Mouse (Mus musculus): ENCODE data around the gene Tmem236. TPM values are rescaled to one million over a fixed set of nuclear protein-coding genes. Genes with fewer than 3 reads are reported as not detected.

Tmem236 gene
- polyA plus RNA-seq, 1 experiment from 2014 or later: 2.9 TPM

DNA sequence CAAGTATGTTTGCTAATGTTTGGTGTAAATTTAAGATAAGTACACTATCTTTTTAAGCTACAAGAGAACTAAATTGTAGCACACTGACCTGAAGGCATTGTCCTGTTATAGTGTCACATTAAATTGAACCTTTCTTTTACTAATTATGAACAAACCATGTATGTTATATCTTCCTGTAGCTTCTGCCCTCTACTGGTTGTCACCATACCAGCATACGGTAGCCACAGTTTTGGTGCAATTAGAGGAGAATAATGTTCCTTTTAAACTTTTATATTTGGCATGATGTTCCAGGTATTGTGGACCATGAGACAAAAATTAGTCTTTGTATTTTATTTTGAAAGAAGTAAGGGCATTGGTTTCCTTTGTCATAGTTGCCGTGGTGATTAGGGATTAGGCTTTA lies 27.4 kb upstream of the Tmem236 start:
- 92% methylated on average over 2 of the region's 2 CpGs for WGBS
- H3K4me2 ChIP-seq (ENCODE audit: low read depth, low read length): no peak overlapping the region
- H3K9me3 ChIP-seq (replicated peaks; ENCODE audit: control insufficient read depth, low read length): no peaks in the 10 kb centered on the region
- no peak for ATAC-seq (ENCODE audit: insufficient read depth, low FRiP score)
- peaks cover 11% of the 10 kb centered on the region; the same call in 1 of the 2 replicates for H3K36me3 ChIP-seq (ENCODE audit: control insufficient read depth, insufficient read depth, low read length)
- no peak overlapping the region for H3K9ac ChIP-seq (ENCODE audit: low read length)
- H3K27ac ChIP-seq (ENCODE audit: low read length): no peak overlapping the region
- H3K4me3 ChIP-seq (replicated peaks; ENCODE audit: low read length): no peak overlapping the region
- no peaks in the 10 kb centered on the region; the same call in 1 of the 2 replicates for H3K4me1 ChIP-seq (ENCODE audit: control insufficient read depth, insufficient read depth, low read length)
- no peaks in the 10 kb centered on the region for H3K27me3 ChIP-seq (ENCODE audit: control insufficient read depth, insufficient read depth, low read length)

- Histone ChIP-seq H3K4me3 (replicated peaks; ENCODE audit: low read length) (no peak overlapping the region), H3K4me1 (ENCODE audit: control insufficient read depth, insufficient read depth, low read length) (no peaks in the 10 kb centered on the region; the same call in 1 of the 2 replicates), H3K9me3 (replicated peaks; ENCODE audit: control insufficient read depth, low read length) (no peaks in the 10 kb centered on the region), H3K36me3 (ENCODE audit: control insufficient read depth, insufficient read depth, low read length) (no peaks in the 10 kb centered on the region), H3K9ac (ENCODE audit: low read length) (no peak overlapping the region), H3K27ac (ENCODE audit: low read length) (no peak overlapping the region), H3K4me2 (ENCODE audit: low read depth, low read length) (no peak overlapping the region), H3K27me3 (ENCODE audit: control insufficient read depth, insufficient read depth, low read length) (no peaks in the 10 kb centered on the region)
- ATAC-seq (ENCODE audit: insufficient read depth, low FRiP score): no peak
- 88% methylated on average over 2 of the region's 2 CpGs for WGBS
Measured at GRCm38 (mm10) chr2:14150829-14151228, 23.5 kb upstream of the Tmem236 start.

DNA sequence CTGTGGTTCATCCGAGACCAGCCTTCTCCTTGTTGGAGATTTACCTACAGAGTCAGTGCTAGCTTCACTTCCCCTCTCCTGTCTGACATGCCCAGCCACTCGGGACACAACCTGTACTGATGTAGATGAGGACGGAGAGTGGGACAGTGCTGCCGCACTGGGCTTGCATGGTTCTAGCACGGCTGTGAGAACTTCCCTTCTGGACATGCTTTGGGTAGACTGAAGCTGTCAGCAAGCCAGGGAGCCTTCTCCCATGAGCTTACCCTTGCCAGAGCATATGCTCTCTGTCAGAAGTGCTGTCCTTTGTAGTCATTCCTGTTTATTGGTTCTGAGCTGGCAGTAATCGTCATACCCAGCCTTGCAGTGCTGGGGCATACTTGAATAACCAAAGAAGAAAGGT lies 22.5 kb upstream of the Tmem236 start:
- WGBS: 88% methylated on average over 6 of the region's 6 CpGs
- H3K36me3 ChIP-seq (ENCODE audit: control insufficient read depth, insufficient read depth, low read length): no peaks in the 10 kb centered on the region
- no peaks in the 10 kb centered on the region for H3K9me3 ChIP-seq (replicated peaks; ENCODE audit: control insufficient read depth, low read length)
- no peaks in the 10 kb centered on the region; the same call in 1 of the 2 replicates for H3K4me1 ChIP-seq (ENCODE audit: control insufficient read depth, insufficient read depth, low read length)
- H3K4me2 ChIP-seq (ENCODE audit: low read depth, low read length): no peak overlapping the region
- ATAC-seq (ENCODE audit: insufficient read depth, low FRiP score): no peak
- H3K4me3 ChIP-seq (replicated peaks; ENCODE audit: low read length): no peak overlapping the region
- H3K9ac ChIP-seq (ENCODE audit: low read length): no peak overlapping the region
- no peaks in the 10 kb centered on the region for H3K27me3 ChIP-seq (ENCODE audit: control insufficient read depth, insufficient read depth, low read length)
- H3K27ac ChIP-seq (ENCODE audit: low read length): no peak overlapping the region

DNA sequence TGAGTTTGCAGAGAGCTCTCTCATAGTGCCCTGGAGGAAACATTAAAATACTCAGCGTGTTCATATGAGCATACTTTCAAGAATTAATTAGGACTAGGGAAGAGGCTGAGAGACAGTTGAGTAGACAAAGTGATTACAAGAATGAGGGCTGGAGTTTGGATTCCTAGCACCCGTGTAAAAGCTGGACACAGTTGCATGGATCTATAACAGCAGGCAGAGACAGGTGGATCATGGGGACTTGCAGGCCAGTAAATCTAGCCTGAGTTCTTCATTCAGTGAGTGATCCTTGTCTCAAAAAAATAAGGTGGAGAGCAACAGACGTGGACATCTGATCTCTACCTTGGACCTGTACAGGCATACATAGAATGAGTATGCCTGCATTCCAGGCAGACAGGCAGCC lies 15.3 kb upstream of the Tmem236 start:
- no peak overlapping the region for H3K9ac ChIP-seq (ENCODE audit: low read length)
- no peaks in the 10 kb centered on the region for H3K27me3 ChIP-seq (ENCODE audit: control insufficient read depth, insufficient read depth, low read length)
- WGBS: 72% methylated on average over 3 of the region's 3 CpGs
- no peaks in the 10 kb centered on the region for H3K36me3 ChIP-seq (ENCODE audit: control insufficient read depth, insufficient read depth, low read length)
- H3K27ac ChIP-seq (ENCODE audit: low read length): no peak overlapping the region
- no peaks in the 10 kb centered on the region for H3K9me3 ChIP-seq (replicated peaks; ENCODE audit: control insufficient read depth, low read length)
- no peak overlapping the region for H3K4me2 ChIP-seq (ENCODE audit: low read depth, low read length)
- no peaks in the 10 kb centered on the region for H3K4me1 ChIP-seq (ENCODE audit: control insufficient read depth, insufficient read depth, low read length)
- no peak for ATAC-seq (ENCODE audit: insufficient read depth, low FRiP score)
- no peak overlapping the region for H3K4me3 ChIP-seq (replicated peaks; ENCODE audit: low read length)

- no peaks in the 10 kb centered on the region for H3K27me3 ChIP-seq (ENCODE audit: control insufficient read depth, insufficient read depth, low read length)
- H3K27ac ChIP-seq (ENCODE audit: low read length): no peak overlapping the region
- ATAC-seq (ENCODE audit: insufficient read depth, low FRiP score): no peak
- no peaks in the 10 kb centered on the region for H3K4me1 ChIP-seq (ENCODE audit: control insufficient read depth, insufficient read depth, low read length)
- H3K9ac ChIP-seq (ENCODE audit: low read length): no peak overlapping the region
- H3K9me3 ChIP-seq (replicated peaks; ENCODE audit: control insufficient read depth, low read length): no peaks in the 10 kb centered on the region
- H3K36me3 ChIP-seq (ENCODE audit: control insufficient read depth, insufficient read depth, low read length): no peaks in the 10 kb centered on the region
- no peak overlapping the region for H3K4me2 ChIP-seq (ENCODE audit: low read depth, low read length)
- no peak overlapping the region for H3K4me3 ChIP-seq (replicated peaks; ENCODE audit: low read length)
- WGBS: 78% methylated on average over 2 of the region's 2 CpGs
Measured at GRCm38 (mm10) chr2:14159756-14160155, 14.6 kb upstream of the Tmem236 start.

GRCm38 (mm10) chr2:14164459-14165030 lies 9.8 kb upstream of the Tmem236 start:
- H3K4me3 ChIP-seq (replicated peaks; ENCODE audit: low read length): no peak overlapping the region
- H3K4me2 ChIP-seq (ENCODE audit: low read depth, low read length): no peak overlapping the region
- no peaks in the 10 kb centered on the region for H3K27me3 ChIP-seq (ENCODE audit: control insufficient read depth, insufficient read depth, low read length)
- no peaks in the 10 kb centered on the region for H3K36me3 ChIP-seq (ENCODE audit: control insufficient read depth, insufficient read depth, low read length)
- H3K9ac ChIP-seq (ENCODE audit: low read length): no peak overlapping the region
- 68% methylated on average over 5 of the region's 5 CpGs for WGBS
- H3K9me3 ChIP-seq (replicated peaks; ENCODE audit: control insufficient read depth, low read length): no peaks in the 10 kb centered on the region
- ATAC-seq (ENCODE audit: insufficient read depth, low FRiP score): no peak
- 0 out of 2 replicates have a peak, but pooled peaks cover 4% of the 10 kb centered on the region for H3K4me1 ChIP-seq (ENCODE audit: control insufficient read depth, insufficient read depth, low read length)
- H3K27ac ChIP-seq (ENCODE audit: low read length): peak overlapping the region; percentile 26; the same call in 1 of the 2 replicates

DNA sequence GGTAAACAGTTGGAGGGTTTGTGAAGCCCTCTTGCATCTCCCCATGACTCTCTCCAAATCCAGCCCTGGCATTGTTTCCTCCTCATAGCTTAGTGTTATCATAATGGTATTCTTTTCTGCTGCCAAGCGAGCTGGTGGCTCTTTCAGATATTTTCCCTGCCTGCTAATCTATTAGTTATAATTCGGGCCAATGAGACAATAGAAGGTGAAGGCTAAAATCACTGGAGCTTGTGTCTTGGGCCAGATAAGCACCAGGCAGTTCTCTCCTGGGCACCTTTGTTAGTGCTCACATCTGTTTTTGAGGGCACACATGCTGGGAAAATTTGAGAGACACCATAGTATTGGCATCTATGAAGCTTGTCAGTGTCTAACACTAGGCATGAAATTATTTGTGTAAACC lies 9.3 kb upstream of the Tmem236 start:
- Histone ChIP-seq H3K9me3 (replicated peaks; ENCODE audit: control insufficient read depth, low read length) (no peaks in the 10 kb centered on the region), H3K4me3 (replicated peaks; ENCODE audit: low read length) (no peak overlapping the region), H3K9ac (ENCODE audit: low read length) (no peak overlapping the region), H3K27ac (ENCODE audit: low read length) (peak overlapping the region; percentile 26; the same call in 1 of the 2 replicates), H3K27me3 (ENCODE audit: control insufficient read depth, insufficient read depth, low read length) (no peaks in the 10 kb centered on the region), H3K4me1 (ENCODE audit: control insufficient read depth, insufficient read depth, low read length) (0 out of 2 replicates have a peak, but pooled peaks cover 4% of the 10 kb centered on the region), H3K4me2 (ENCODE audit: low read depth, low read length) (no peak overlapping the region), H3K36me3 (ENCODE audit: control insufficient read depth, insufficient read depth, low read length) (no peaks in the 10 kb centered on the region)
- no peak for ATAC-seq (ENCODE audit: insufficient read depth, low FRiP score)
- 72% methylated on average over 2 of the region's 2 CpGs for WGBS

GRCm38 (mm10) chr2:14165618-14166344 lies 8.5 kb upstream of the Tmem236 start:
- ATAC-seq (ENCODE audit: insufficient read depth, low FRiP score): peak; percentile 73
- H3K4me1 ChIP-seq (ENCODE audit: control insufficient read depth, insufficient read depth, low read length): 0 out of 2 replicates have a peak, but pooled peaks cover 4% of the 10 kb centered on the region
- H3K9me3 ChIP-seq (replicated peaks; ENCODE audit: control insufficient read depth, low read length): no peaks in the 10 kb centered on the region
- H3K27ac ChIP-seq (ENCODE audit: low read length): no peak overlapping the region; the same call in 1 of the 2 replicates
- no peak overlapping the region for H3K4me2 ChIP-seq (ENCODE audit: low read depth, low read length)
- H3K9ac ChIP-seq (ENCODE audit: low read length): no peak overlapping the region
- no peak overlapping the region for H3K4me3 ChIP-seq (replicated peaks; ENCODE audit: low read length)
- WGBS: 56% methylated on average over 3 of the region's 3 CpGs
- H3K27me3 ChIP-seq (ENCODE audit: control insufficient read depth, insufficient read depth, low read length): no peaks in the 10 kb centered on the region
- no peaks in the 10 kb centered on the region for H3K36me3 ChIP-seq (ENCODE audit: control insufficient read depth, insufficient read depth, low read length)

GRCm38 (mm10) chr2:14167721-14168120 lies 6.6 kb upstream of the Tmem236 start:
- Histone ChIP-seq H3K27me3 (ENCODE audit: control insufficient read depth, insufficient read depth, low read length) (no peaks in the 10 kb centered on the region), H3K9ac (ENCODE audit: low read length) (no peak overlapping the region), H3K4me3 (replicated peaks; ENCODE audit: low read length) (no peak overlapping the region), H3K4me2 (ENCODE audit: low read depth, low read length) (no peak overlapping the region), H3K4me1 (ENCODE audit: control insufficient read depth, insufficient read depth, low read length) (0 out of 2 replicates have a peak, but pooled peaks cover 4% of the 10 kb centered on the region), H3K27ac (ENCODE audit: low read length) (no peak overlapping the region), H3K9me3 (replicated peaks; ENCODE audit: control insufficient read depth, low read length) (no peaks in the 10 kb centered on the region), H3K36me3 (ENCODE audit: control insufficient read depth, insufficient read depth, low read length) (no peaks in the 10 kb centered on the region)
- ATAC-seq (ENCODE audit: insufficient read depth, low FRiP score): no peak
